Mouse (Mus musculus): ENCODE results near the gene Ddx55. TPM values are rescaled to one million over a fixed set of nuclear protein-coding genes. Genes with fewer than 3 reads are reported as not detected.

Ddx55 gene
- 1 to 10 TPM; 7.8 to 8.5 TPM for total RNA-seq (2021)

GRCm38 (mm10) chr5:124552558-124553307 is at the start of gene Ddx55:
TSS of gene Ddx55 (plus strand) at chr5:124552864.
- peak; percentile 94 for DNase-seq

GRCm38 (mm10) chr5:124503742-124504141 is 48.9 kb upstream of the Ddx55 start:
- no peak for DNase-seq

- DNase-seq: no peak
These were observed 47.4 kb upstream of the Ddx55 start for GRCm38 (mm10) chr5:124505235-124505634.

- DNase-seq: no peak
These were observed 45.8 kb upstream of the Ddx55 start for GRCm38 (mm10) chr5:124506731-124507359.

- DNase-seq: no peak
These were observed 43.5 kb upstream of the Ddx55 start for GRCm38 (mm10) chr5:124509200-124509599.

GRCm38 (mm10) chr5:124509742-124510237 is 42.9 kb upstream of the Ddx55 start:
- DNase-seq: peak; percentile 90

- DNase-seq: no peak
These were observed 42.1 kb upstream of the Ddx55 start for GRCm38 (mm10) chr5:124510536-124511050.

GRCm38 (mm10) chr5:124515789-124516188 is 36.9 kb upstream of the Ddx55 start:
- DNase-seq: no peak

GRCm38 (mm10) chr5:124518648-124519047 is 34.0 kb upstream of the Ddx55 start:
- no peak for DNase-seq

GRCm38 (mm10) chr5:124521588-124521987 is 31.1 kb upstream of the Ddx55 start:
- no peak for DNase-seq

GRCm38 (mm10) chr5:124523032-124523431 is 29.6 kb upstream of the Ddx55 start:
- DNase-seq: no peak

GRCm38 (mm10) chr5:124524943-124525342 is 27.7 kb upstream of the Ddx55 start:
- no peak for DNase-seq

GRCm38 (mm10) chr5:124528351-124528750 is 24.3 kb upstream of the Ddx55 start:
- DNase-seq: no peak

- peak; percentile 58 for DNase-seq
These were observed 23.9 kb upstream of the Ddx55 start for GRCm38 (mm10) chr5:124528791-124529190.

GRCm38 (mm10) chr5:124529191-124529651 is 23.4 kb upstream of the Ddx55 start:
- DNase-seq: peak; percentile 49

- DNase-seq: no peak
These were observed 23.0 kb upstream of the Ddx55 start for GRCm38 (mm10) chr5:124529697-124530096.

GRCm38 (mm10) chr5:124530655-124531582 is 21.7 kb upstream of the Ddx55 start, which contains the start of gene Rilpl1:
TSS of gene Rilpl1 (minus strand) at chr5:124531391.
- peak; percentile 91 for DNase-seq

- no peak for DNase-seq
These were observed 21.1 kb upstream of the Ddx55 start for GRCm38 (mm10) chr5:124531583-124531930.

GRCm38 (mm10) chr5:124532451-124532850 is 20.2 kb upstream of the Ddx55 start:
- peak; percentile 39 for DNase-seq

GRCm38 (mm10) chr5:124535016-124535415 is 17.6 kb upstream of the Ddx55 start:
- DNase-seq: no peak

- DNase-seq: peak; percentile 75
These were observed 15.9 kb upstream of the Ddx55 start for GRCm38 (mm10) chr5:124536776-124537175.
